19 mouse cellular contexts compared by ENCODE assay signal in genomic region chr7:96013008-96013407, GRCm38 (mm10).
DNase-seq lines count a peak whose midpoint lies in the region.
"Had no signal": no experiment of that assay in that cellular context is flagged by ENCODE, and none has a peak within 500 bp of the region (broad histone marks: within the 10 kb centered on the region; RNA-seq: fewer than 3 reads in every experiment).

No protein-coding gene starts in this region.

- no peak overlapping the region for H3K4me3 ChIP-seq in midbrain, embryonic 10.5 days
- H3K4me3 ChIP-seq: embryonic facial prominence, embryonic 13.5 days; forebrain, embryonic 12.5 days; heart, embryonic 13.5 days had no signal

- H3K27ac ChIP-seq in midbrain, embryonic 10.5 days (replicated peaks), result no peak overlapping the region
- H3K27ac ChIP-seq: embryonic facial prominence, embryonic 13.5 days; forebrain, embryonic 12.5 days; heart, embryonic 13.5 days had no signal

- H3K36me3 ChIP-seq in midbrain, embryonic 10.5 days, result no peaks in the 10 kb centered on the region
- H3K36me3 ChIP-seq: embryonic facial prominence, embryonic 13.5 days; forebrain, embryonic 12.5 days; heart, embryonic 13.5 days had no signal

- no peaks in the 10 kb centered on the region for H3K4me1 ChIP-seq in midbrain, embryonic 10.5 days
- H3K4me1 ChIP-seq: embryonic facial prominence, embryonic 13.5 days; forebrain, embryonic 12.5 days; heart, embryonic 13.5 days had no signal

- peak; percentile 16 to 29 for DNase-seq in layer of hippocampus, adult 8-10 months (ENCODE audit: low spot score in 2 of 2)
- DNase-seq in layer of hippocampus, postnatal 14 days (ENCODE audit: low spot score in 2 of 2), result no peak
- peak; percentile 14 to 27 for DNase-seq in left cerebral cortex, adult 9 months (ENCODE audit: low spot score in 2 of 2)
- DNase-seq in left cerebral cortex, postnatal 36 days (ENCODE audit: low spot score in 2 of 2), result no peak
- DNase-seq in brain, adult 2 months (ENCODE audit: low read depth, low spot score), result peak; percentile 79
- DNase-seq in left cerebral cortex, postnatal 14 days (ENCODE audit: low spot score in 2 of 2), result peak; percentile 10 to 24
- no peak for DNase-seq in midbrain, embryonic 10.5 days (ENCODE audit: low spot score)
- DNase-seq: adrenal gland, postnatal 14 days; cerebellum, adult 18-20 months; cerebellum, adult 9-11 months; cerebellum, postnatal 36 days; gastrocnemius, postnatal 36 days; heart, adult 11 months; heart, postnatal 36 days had no signal

- no peaks in the 10 kb centered on the region for H3K9me3 ChIP-seq in midbrain, embryonic 10.5 days (replicated peaks)
- H3K9me3 ChIP-seq: embryonic facial prominence, embryonic 13.5 days; forebrain, embryonic 12.5 days; heart, embryonic 13.5 days had no signal

- intact Hi-C loops in left cerebral cortex, postnatal 36 days (cut with DNase I), result no loop called here
- intact Hi-C loops in left cerebral cortex, postnatal 14 days (cut with DNase I), result no loop called here

- WGBS in midbrain, embryonic 10.5 days, result 89% methylated on average over 5 of the region's 5 CpGs

- no peaks in the 10 kb centered on the region for H3K27me3 ChIP-seq in midbrain, embryonic 10.5 days (ENCODE audit: low read depth, poor library complexity, severe bottlenecking)
- H3K27me3 ChIP-seq: CH12.LX; embryonic facial prominence, embryonic 13.5 days; forebrain, embryonic 12.5 days; heart, embryonic 13.5 days; Patski had no signal

Comparison
In these comparisons a context has a peak if more than half of its experiments do, and no peak if none do; other contexts are left out.
1. DNase-seq: peak in layer of hippocampus, adult 8-10 months (2 of 2), left cerebral cortex, adult 9 months (2 of 2), brain, adult 2 months (single experiment) and left cerebral cortex, postnatal 14 days (2 of 2); none in layer of hippocampus, postnatal 14 days (0 of 2), left cerebral cortex, postnatal 36 days (0 of 2) and midbrain, embryonic 10.5 days (single experiment).